Mouse (Mus musculus): Measurements from ENCODE around the gene Arl5c. TPM values are rescaled to one million over a fixed set of nuclear protein-coding genes. Genes with fewer than 3 reads are reported as not detected.
A peak's percentile ranks its signal among the peaks of the same experiment; 100 is the strongest.

Gene Arl5c
- polyA plus RNA-seq, 1 experiment from 2014 or later = 7.3 TPM

- ATAC-seq (ENCODE audit: low FRiP score, low TSS enrichment) = no peak
- WGBS = 2% methylated on average over 54 of the region's 74 CpGs
- H3K27ac ChIP-seq (ENCODE audit: low read length) = no peak within 1 kb of the TSS
- no peaks in the 10 kb centered on the region for H3K36me3 ChIP-seq (ENCODE audit: insufficient read depth, low read length)
- peak within 1 kb of the TSS; percentile 75 for H3K4me2 ChIP-seq (replicated peaks; ENCODE audit: low read depth, low read length)
- H3K9me3 ChIP-seq (ENCODE audit: low read length) = no peaks in the 10 kb centered on the region
- peaks cover 18% of the 10 kb centered on the region for H3K4me1 ChIP-seq (ENCODE audit: insufficient read depth, low read length)
- H3K9ac ChIP-seq (replicated peaks; ENCODE audit: low read length) = peak within 1 kb of the TSS; percentile 56
- H3K27me3 ChIP-seq (ENCODE audit: insufficient read depth, low read length) = peaks cover 19% of the 10 kb centered on the region
- H3K4me3 ChIP-seq (ENCODE audit: low read length) = peak within 1 kb of the TSS; percentile 86
These were observed 10.0 kb downstream of the Arl5c start, which contains the start of gene Plxdc1 for GRCm38 (mm10) chr11:97985727-97986677. TSS of gene Plxdc1 (minus strand) at chr11:97986444.

DNA sequence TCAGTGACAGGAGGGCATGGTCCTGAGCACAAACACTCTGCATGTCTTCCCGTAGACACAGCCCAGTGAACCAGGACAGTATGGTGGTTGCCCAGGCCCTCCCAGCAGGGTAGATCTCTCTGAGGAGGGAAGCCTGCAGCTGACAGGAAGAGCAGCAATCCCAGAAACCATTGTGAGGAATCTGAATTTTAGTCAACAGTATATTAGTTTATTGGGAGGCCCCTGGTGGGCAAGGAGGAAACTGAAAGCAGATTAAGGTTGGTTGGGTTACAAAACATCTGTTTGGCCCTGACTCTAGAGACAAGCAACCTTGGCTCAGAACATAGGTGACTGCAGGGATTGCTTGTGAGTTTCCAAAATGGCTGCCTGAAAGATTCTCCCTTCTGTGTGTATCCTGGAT, 12.0 kb downstream of the Arl5c start:
- peaks cover 19% of the 10 kb centered on the region for H3K27me3 ChIP-seq (ENCODE audit: insufficient read depth, low read length)
- H3K9ac ChIP-seq (replicated peaks; ENCODE audit: low read length) = no peak overlapping the region
- H3K4me2 ChIP-seq (replicated peaks; ENCODE audit: low read depth, low read length) = no peak overlapping the region
- H3K4me1 ChIP-seq (ENCODE audit: insufficient read depth, low read length) = peaks cover 7% of the 10 kb centered on the region; the same call in 1 of the 2 replicates
- no peaks in the 10 kb centered on the region for H3K36me3 ChIP-seq (ENCODE audit: insufficient read depth, low read length)
- H3K4me3 ChIP-seq (ENCODE audit: low read length) = no peak overlapping the region
- H3K27ac ChIP-seq (ENCODE audit: low read length) = no peak overlapping the region
- no peak for ATAC-seq (ENCODE audit: low FRiP score, low TSS enrichment)
- WGBS = 56% methylated on average over 1 of the region's 1 CpGs
- no peaks in the 10 kb centered on the region for H3K9me3 ChIP-seq (ENCODE audit: low read length)

DNA sequence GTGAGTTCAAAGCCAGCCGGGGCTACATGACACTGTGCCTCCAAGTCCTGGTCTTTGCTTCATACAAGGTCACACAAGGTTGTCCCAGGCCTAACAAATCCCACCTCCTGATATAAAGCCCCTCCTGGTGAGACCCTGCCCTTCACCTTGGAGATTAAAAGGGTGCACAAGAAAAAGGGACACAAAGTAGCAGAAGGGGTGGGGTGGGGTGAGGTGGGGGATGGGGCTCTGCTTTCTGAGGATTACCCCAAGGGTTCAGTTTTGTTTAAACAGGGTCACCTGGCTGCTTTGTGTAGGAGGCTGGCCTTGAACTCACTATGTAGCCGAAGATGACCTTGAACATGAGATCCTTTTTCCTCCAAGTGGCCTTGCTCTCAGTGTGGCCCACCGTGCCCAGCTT, 12.5 kb downstream of the Arl5c start:
- no peaks in the 10 kb centered on the region for H3K9me3 ChIP-seq (ENCODE audit: low read length)
- WGBS = 79% methylated on average over 3 of the region's 3 CpGs
- no peak overlapping the region for H3K4me2 ChIP-seq (replicated peaks; ENCODE audit: low read depth, low read length)
- H3K27me3 ChIP-seq (ENCODE audit: insufficient read depth, low read length) = peaks cover 19% of the 10 kb centered on the region
- H3K4me1 ChIP-seq (ENCODE audit: insufficient read depth, low read length) = peaks cover 7% of the 10 kb centered on the region; the same call in 1 of the 2 replicates
- H3K36me3 ChIP-seq (ENCODE audit: insufficient read depth, low read length) = no peaks in the 10 kb centered on the region
- H3K27ac ChIP-seq (ENCODE audit: low read length) = no peak overlapping the region
- no peak overlapping the region for H3K4me3 ChIP-seq (ENCODE audit: low read length)
- no peak for ATAC-seq (ENCODE audit: low FRiP score, low TSS enrichment)
- H3K9ac ChIP-seq (replicated peaks; ENCODE audit: low read length) = no peak overlapping the region

DNA sequence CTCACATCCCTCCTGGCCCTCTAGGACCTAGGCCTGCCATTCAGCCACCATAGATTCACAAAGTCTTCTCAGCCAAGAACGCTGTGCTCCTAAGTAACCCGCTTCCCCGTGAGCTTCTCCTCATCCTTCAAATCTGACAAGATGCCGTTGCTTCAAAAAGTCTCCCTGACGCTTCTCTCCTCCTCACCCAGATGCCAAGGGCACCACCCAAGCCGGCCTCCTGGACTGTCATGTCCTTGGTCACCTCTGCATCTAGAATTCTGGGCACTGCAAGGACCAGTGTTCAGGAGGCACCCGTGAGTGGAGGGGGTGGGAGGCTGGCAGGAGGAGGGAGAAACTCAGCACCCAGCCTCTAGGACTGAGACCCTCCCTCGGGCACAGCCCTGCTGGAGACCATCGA, 13.3 kb downstream of the Arl5c start:
- Histone ChIP-seq H3K27me3 (ENCODE audit: insufficient read depth, low read length) (peaks cover 19% of the 10 kb centered on the region), H3K9me3 (ENCODE audit: low read length) (no peaks in the 10 kb centered on the region), H3K4me2 (replicated peaks; ENCODE audit: low read depth, low read length) (no peak overlapping the region), H3K9ac (replicated peaks; ENCODE audit: low read length) (no peak overlapping the region), H3K36me3 (ENCODE audit: insufficient read depth, low read length) (no peaks in the 10 kb centered on the region), H3K4me3 (ENCODE audit: low read length) (no peak overlapping the region), H3K27ac (ENCODE audit: low read length) (no peak overlapping the region), H3K4me1 (ENCODE audit: insufficient read depth, low read length) (peaks cover 7% of the 10 kb centered on the region; the same call in 1 of the 2 replicates)
- WGBS = 87% methylated on average over 9 of the region's 9 CpGs
- ATAC-seq (ENCODE audit: low FRiP score, low TSS enrichment) = no peak

DNA sequence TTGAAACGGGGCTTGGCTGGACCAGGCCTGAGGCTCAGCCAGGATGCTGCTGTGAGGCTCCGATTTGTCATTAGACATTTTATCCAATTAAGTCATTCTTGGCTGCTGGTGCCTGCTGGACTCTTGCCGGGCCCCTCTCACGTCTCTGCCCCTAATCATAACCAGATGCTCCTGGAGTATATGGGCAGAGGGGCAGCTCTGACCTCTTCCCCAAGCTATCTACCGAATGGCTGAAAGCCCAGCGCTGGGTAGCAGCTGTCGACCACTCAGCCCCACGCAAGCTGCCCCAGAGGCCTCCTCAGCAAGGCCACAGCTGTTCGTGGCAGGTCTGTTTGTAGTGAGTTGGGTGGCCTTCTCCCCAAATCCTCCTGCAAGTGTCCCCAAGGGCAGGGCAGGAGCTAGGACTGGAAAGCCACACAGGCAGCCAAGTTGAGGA, 15.4 kb downstream of the Arl5c start:
- H3K4me3 ChIP-seq (ENCODE audit: low read length) = no peak overlapping the region
- no peak overlapping the region for H3K27ac ChIP-seq (ENCODE audit: low read length)
- no peak overlapping the region for H3K4me2 ChIP-seq (replicated peaks; ENCODE audit: low read depth, low read length)
- H3K9me3 ChIP-seq (ENCODE audit: low read length) = no peaks in the 10 kb centered on the region
- 63% methylated on average over 9 of the region's 9 CpGs for WGBS
- H3K36me3 ChIP-seq (ENCODE audit: insufficient read depth, low read length) = no peaks in the 10 kb centered on the region
- H3K27me3 ChIP-seq (ENCODE audit: insufficient read depth, low read length) = peaks cover 11% of the 10 kb centered on the region
- ATAC-seq (ENCODE audit: low FRiP score, low TSS enrichment) = no peak
- H3K4me1 ChIP-seq (ENCODE audit: insufficient read depth, low read length) = no peaks in the 10 kb centered on the region
- H3K9ac ChIP-seq (replicated peaks; ENCODE audit: low read length) = no peak overlapping the region

GRCm38 (mm10) chr11:97979824-97980495, 16.0 kb downstream of the Arl5c start:
- Histone ChIP-seq H3K9me3 (ENCODE audit: low read length) (no peaks in the 10 kb centered on the region), H3K36me3 (ENCODE audit: insufficient read depth, low read length) (no peaks in the 10 kb centered on the region), H3K4me2 (replicated peaks; ENCODE audit: low read depth, low read length) (no peak overlapping the region), H3K27ac (ENCODE audit: low read length) (no peak overlapping the region), H3K27me3 (ENCODE audit: insufficient read depth, low read length) (peaks cover 5% of the 10 kb centered on the region), H3K4me1 (ENCODE audit: insufficient read depth, low read length) (no peaks in the 10 kb centered on the region), H3K9ac (replicated peaks; ENCODE audit: low read length) (no peak overlapping the region), H3K4me3 (ENCODE audit: low read length) (no peak overlapping the region)
- ATAC-seq (ENCODE audit: low FRiP score, low TSS enrichment) = no peak
- 75% methylated on average over 10 of the region's 10 CpGs for WGBS

DNA sequence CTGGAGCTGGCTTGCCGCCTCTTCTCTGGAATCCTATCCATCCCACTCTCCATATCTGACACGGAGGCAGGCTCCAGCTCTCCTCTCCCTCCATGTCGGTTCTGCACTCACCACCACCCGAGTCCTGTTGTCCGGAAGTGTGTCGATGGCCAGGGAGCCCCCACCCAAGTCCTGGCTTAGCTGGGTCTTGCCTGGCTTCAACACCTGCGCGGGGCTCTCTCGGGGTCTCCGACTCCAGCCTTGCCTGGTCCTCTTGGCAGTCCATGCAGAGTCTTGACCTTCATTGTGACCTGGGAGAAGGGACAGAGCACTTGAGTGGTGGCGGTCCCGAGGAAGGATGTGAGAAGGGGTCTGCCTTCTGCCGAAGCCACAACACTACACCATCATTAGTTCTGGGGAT, 17.6 kb downstream of the Arl5c start:
- no peaks in the 10 kb centered on the region for H3K36me3 ChIP-seq (ENCODE audit: insufficient read depth, low read length)
- no peak for ATAC-seq (ENCODE audit: low FRiP score, low TSS enrichment)
- no peak overlapping the region for H3K9ac ChIP-seq (replicated peaks; ENCODE audit: low read length)
- H3K9me3 ChIP-seq (ENCODE audit: low read length) = no peaks in the 10 kb centered on the region
- no peak overlapping the region for H3K4me3 ChIP-seq (ENCODE audit: low read length)
- no peak overlapping the region for H3K4me2 ChIP-seq (replicated peaks; ENCODE audit: low read depth, low read length)
- no peaks in the 10 kb centered on the region for H3K4me1 ChIP-seq (ENCODE audit: insufficient read depth, low read length)
- WGBS = 86% methylated on average over 13 of the region's 13 CpGs
- no peak overlapping the region for H3K27ac ChIP-seq (ENCODE audit: low read length)
- H3K27me3 ChIP-seq (ENCODE audit: insufficient read depth, low read length) = no peaks in the 10 kb centered on the region; the same call in 1 of the 2 replicates

- no peak overlapping the region for H3K4me2 ChIP-seq (replicated peaks; ENCODE audit: low read depth, low read length)
- H3K4me3 ChIP-seq (ENCODE audit: low read length) = no peak overlapping the region
- no peak for ATAC-seq (ENCODE audit: low FRiP score, low TSS enrichment)
- H3K4me1 ChIP-seq (ENCODE audit: insufficient read depth, low read length) = no peaks in the 10 kb centered on the region
- H3K36me3 ChIP-seq (ENCODE audit: insufficient read depth, low read length) = no peaks in the 10 kb centered on the region
- H3K9me3 ChIP-seq (ENCODE audit: low read length) = no peaks in the 10 kb centered on the region
- WGBS = 79% methylated on average over 5 of the region's 5 CpGs
- H3K9ac ChIP-seq (replicated peaks; ENCODE audit: low read length) = no peak overlapping the region
- H3K27ac ChIP-seq (ENCODE audit: low read length) = no peak overlapping the region
- no peaks in the 10 kb centered on the region; the same call in 1 of the 2 replicates for H3K27me3 ChIP-seq (ENCODE audit: insufficient read depth, low read length)
These were observed 18.2 kb downstream of the Arl5c start for GRCm38 (mm10) chr11:97977797-97978196.

GRCm38 (mm10) chr11:97974746-97975145, 21.2 kb downstream of the Arl5c start:
- Histone ChIP-seq H3K4me2 (replicated peaks; ENCODE audit: low read depth, low read length) (no peak overlapping the region), H3K27ac (ENCODE audit: low read length) (no peak overlapping the region), H3K4me3 (ENCODE audit: low read length) (no peak overlapping the region), H3K9me3 (ENCODE audit: low read length) (no peaks in the 10 kb centered on the region), H3K9ac (replicated peaks; ENCODE audit: low read length) (no peak overlapping the region), H3K27me3 (ENCODE audit: insufficient read depth, low read length) (no peaks in the 10 kb centered on the region), H3K36me3 (ENCODE audit: insufficient read depth, low read length) (no peaks in the 10 kb centered on the region), H3K4me1 (ENCODE audit: insufficient read depth, low read length) (no peaks in the 10 kb centered on the region)
- 86% methylated on average over 5 of the region's 5 CpGs for WGBS
- no peak for ATAC-seq (ENCODE audit: low FRiP score, low TSS enrichment)

DNA sequence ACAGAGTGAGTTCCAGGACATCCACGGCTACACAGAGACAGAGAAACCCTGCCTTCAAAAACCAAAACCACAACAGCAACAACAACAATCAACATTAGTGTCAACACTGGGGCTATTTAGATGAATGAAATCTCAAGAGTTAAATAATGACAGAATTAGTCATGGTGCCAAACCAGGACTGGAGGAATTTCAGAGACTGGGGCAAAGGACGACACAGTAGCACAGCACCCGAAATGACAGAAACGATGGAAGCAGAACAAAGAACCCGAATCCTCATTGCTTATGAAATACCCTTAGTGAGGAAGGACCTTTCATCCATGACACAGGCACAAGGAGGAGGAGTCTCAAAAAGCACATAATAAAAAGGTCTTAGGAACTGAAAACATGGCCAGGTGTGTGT, 21.8 kb downstream of the Arl5c start:
- Histone ChIP-seq H3K9ac (replicated peaks; ENCODE audit: low read length) (no peak overlapping the region), H3K4me2 (replicated peaks; ENCODE audit: low read depth, low read length) (no peak overlapping the region), H3K4me3 (ENCODE audit: low read length) (no peak overlapping the region), H3K36me3 (ENCODE audit: insufficient read depth, low read length) (no peaks in the 10 kb centered on the region), H3K27ac (ENCODE audit: low read length) (no peak overlapping the region), H3K9me3 (ENCODE audit: low read length) (no peaks in the 10 kb centered on the region), H3K27me3 (ENCODE audit: insufficient read depth, low read length) (no peaks in the 10 kb centered on the region), H3K4me1 (ENCODE audit: insufficient read depth, low read length) (no peaks in the 10 kb centered on the region)
- 88% methylated on average over 5 of the region's 5 CpGs for WGBS
- no peak for ATAC-seq (ENCODE audit: low FRiP score, low TSS enrichment)
